Mouse (Mus musculus) erythroid progenitor cell, adult 5-6 weeks (primary cell): ENCODE measurements around the gene Zan. TPM values are rescaled to one million over a fixed set of nuclear protein-coding genes. Genes with fewer than 3 reads are reported as not detected.

Experiments used
- ATAC-seq: replicated peaks from 2 replicates; pipeline ENCODE4 v1.8.0; 2016; ENCODE audit warnings: moderate number of reproducible peaks, mild to moderate bottlenecking, moderate TSS enrichment, inconsistent platforms; ENCODE audit not compliant: poor library complexity, low FRiP score, severe bottlenecking
- total RNA-seq, 2 experiments: library from RNA; stranded (forward) in 1 of 2; stranded (reverse) in 1 of 2; fragments of 150-400 nt in 1 of 2; fragments of 186-747, 209-891 nt in 1 of 2; gene quantifications; 2 replicates each; pipeline versions ENCODE4 v1.2.3 to v1.2.4; 2015 to 2017; ENCODE audit warnings: low replicate concordance in 2 of 2

Zan gene
- total RNA-seq, 2 experiments from 2014 or later = not detected

DNA sequence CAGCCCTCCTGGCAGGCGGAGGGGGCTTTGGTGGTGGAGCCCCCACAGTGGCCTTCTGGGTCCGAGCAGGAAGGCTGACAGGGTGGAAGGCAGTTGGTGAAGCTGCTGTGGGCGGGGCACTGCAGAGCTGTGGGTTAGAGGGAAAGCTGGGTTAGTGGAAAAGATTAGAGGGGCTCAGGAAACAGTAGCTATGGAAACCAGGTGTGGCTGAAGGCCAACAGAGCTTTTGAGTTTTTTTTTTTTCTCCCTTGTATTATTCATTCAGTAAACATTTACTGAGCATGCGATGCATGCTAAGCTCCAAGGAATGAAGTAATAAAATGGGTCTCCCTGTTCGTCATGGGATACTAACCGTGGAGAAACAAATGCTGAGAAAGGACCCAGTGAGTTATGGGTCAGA, 51.2 kb downstream of the Zan start:
- ATAC-seq = no peak

DNA sequence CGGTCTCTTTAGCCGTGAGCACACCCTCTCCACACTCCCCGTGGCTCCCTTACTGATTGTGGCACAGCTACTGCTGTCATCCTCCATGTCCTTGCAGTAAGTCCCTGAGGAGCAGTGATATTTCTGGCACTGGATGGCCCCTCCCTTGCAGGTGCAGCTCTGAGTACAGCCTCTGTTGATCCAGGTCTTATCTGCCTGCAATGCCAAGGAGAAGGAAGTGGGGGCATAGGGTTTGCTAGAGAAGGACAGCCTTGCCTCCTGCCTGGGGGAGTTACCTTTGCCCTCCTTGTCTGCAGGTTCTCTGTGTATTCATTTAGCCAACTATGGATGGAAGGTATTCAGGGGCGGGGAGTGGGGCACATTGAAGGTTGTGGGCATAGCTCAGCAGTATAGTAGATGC, 57.0 kb downstream of the Zan start:
- no peak for ATAC-seq

DNA sequence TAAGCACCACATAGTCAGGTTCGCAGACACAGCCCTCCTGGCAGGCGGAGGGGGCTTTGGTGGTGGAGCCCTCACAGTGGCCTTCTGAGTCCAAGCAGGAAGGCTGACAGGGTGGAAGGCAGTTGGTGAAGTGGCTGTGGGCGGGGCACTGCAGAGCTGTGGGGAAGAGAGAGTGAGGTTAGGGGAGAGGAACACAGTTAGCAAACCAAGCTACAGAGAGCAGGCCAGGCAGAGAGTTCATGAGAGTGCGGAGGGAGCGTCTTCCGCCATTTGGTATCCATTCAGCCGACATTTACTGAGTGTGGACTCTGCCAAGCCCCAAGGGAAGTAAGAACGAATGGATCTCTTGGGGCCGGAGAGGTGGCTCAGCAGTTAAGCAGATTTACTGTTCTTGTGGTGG, 57.8 kb downstream of the Zan start:
- ATAC-seq = no peak

DNA sequence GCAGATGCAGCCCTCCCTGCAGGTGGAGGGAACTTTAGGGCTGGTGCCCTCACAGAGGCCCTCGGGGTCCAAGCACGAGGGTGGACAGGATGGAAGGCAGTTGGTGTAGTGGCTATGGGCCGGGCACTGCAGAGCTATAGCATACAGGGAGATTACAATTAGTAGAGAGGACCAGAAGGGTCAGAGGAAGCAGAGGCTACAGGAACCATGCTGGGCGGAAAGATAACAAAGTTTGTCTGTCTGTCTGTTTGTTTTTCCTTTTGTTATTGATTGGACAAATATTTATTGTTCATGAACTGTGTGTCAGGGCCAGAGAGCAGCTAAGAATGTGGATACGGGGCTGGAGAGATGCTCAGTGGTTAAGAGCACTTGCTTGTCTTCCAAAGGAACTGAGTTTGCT, 62.6 kb downstream of the Zan start:
- ATAC-seq = no peak

DNA sequence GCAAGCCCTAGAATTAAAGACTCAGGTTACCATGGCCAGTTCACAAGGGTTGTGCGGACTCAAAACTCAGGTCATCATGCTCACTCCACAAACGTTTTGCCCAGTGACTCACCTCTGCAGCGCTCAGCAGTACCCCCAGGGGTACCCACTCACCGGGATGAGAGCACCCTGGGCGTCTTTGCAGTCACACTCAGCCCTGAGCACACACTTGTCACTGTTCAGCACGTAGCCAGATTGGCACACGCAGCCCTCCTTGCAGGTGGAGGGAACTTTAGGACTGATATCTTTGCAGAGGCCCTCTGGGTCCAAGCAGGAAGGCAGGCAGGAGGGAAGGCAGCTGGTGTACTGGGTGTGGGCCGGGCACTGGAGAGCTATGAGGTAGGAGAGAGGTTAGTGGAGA, 65.6 kb downstream of the Zan start:
- ATAC-seq = no peak

DNA sequence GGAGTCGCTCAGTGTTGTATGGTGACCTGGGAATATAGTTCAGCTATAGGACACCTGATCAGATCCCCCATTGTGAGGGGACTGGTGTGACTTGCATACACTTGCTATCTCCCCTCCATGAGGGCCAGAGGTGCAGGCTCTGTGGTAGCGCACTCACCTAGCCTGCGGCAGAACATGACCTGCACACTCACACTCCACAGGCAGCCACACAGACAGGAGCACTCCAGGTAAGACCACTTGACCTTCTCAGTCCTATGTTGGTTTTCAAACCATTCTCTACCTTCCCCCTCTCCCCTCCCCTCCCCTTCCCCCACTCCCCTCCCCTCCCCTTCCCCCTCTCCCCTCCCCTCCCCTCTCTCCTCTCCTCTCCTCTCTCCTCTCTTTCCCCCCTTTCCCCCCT, 66.3 kb downstream of the Zan start:
- no peak for ATAC-seq

DNA sequence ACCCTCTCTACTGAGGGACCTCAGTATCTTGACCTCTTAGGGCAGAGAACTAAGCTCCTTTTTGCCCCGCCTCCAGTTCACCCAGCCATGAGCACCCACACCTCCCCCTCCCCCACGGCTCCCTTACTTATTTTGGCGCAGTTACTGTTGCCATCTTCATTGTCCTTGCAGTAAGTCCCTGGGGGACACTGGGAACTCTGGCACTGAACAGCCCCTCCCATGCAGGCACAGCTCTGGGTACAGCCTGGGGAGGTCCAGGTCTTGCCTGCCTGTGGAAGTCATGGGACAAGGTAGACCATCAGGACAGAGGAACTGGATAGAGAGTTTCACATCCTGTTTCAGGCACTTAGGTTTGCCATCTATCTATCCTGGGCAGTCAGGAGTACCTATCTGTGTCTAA, 66.8 kb downstream of the Zan start:
- no peak for ATAC-seq

DNA sequence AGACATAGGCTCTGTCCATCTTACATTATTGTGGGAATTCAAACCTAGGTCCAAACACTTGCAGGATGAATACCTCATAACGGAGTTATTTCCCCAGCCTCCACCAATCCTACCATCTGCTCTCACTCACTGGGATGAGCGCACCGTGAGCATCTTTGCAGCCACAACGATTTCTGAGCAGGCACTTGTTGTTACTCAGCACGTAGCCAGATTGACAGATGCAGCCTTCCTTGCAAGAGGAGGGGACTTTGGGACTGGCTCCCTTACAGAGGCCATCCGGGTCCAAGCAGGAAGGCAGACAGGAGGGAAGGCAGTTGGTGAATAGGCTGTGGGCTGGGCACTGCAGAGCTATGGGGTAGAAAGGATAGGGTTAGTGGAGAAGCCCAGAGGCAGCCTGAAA, 67.4 kb downstream of the Zan start:
- no peak for ATAC-seq

DNA sequence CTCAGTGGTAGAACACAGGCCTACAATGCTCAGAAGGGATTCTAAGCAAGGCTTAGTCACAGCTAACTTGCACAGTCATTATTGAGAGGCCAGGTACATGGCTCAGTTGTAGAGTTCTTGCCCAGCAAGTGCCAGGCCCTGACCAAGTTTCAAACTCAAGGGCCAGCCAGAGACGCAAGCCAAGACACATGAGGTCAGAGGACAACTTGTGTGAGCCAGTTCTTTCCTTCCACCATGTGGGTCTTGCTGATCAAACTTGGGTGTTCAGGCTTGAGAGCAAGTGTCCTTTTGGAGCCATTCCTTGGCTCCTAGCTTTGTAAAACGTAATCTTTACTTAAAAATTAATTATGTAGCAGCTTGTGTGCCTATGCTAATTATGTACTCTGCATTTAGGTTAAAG, 72.8 kb downstream of the Zan start:
- ATAC-seq = no peak

DNA sequence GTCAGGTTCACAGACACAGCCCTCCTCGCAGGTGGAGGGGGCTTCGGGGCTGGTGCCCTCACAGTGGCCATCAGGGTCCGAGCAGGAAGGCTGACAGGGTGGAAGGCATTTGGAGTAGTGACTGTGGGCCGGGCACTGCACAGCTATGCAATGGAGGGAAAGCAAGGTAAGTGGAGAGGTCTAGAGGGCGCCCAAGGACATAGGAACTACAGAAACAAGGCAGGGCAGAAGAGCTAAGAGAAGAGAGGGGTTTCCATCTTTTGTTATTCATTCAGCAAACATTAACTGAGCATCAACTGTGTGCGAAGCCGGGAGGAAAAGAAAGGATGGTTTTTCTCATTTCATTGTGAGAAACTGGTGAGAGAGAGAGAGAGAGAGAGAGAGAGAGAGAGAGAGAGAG, 82.4 kb downstream of the Zan start:
- no peak for ATAC-seq

DNA sequence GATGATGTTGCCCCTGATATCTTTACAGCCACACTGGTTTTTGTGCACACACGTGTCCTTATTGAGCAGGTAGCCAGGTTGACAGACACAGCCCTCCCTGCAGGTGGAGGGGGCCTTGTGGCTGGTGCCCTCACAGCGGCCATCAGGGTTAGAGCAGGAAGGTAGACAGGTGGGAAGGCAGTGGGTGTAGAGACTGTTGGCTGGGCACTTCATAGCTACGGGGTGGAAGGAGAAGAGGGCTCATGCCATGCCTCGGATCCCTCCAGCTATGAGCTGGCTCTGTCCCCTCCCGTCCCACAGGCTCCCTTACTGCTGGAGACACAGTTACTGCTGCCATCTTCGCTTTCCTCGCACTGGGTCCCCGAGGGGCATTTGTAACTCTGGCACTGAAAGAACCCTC, 85.2 kb downstream of the Zan start:
- ATAC-seq = no peak

DNA sequence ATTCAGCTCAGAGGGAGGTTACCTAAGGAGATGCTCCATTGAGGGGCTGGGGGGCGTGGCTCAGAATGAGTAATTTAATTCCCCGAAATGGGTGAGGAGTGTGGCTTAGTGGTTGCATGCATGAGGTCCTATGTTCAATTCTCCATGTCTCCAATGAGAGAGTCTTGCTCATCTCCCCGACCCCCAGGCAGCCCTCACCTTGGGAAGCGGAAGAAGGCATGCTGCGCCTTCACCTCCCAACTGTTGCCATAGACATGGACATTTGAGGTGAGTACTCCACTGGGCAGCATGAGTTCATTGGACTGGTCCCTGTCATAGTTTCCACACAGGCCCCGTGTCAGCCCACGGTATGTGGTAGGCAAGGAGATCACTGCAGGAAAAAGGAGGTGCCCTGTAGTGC, 90.2 kb downstream of the Zan start:
- ATAC-seq = no peak

DNA sequence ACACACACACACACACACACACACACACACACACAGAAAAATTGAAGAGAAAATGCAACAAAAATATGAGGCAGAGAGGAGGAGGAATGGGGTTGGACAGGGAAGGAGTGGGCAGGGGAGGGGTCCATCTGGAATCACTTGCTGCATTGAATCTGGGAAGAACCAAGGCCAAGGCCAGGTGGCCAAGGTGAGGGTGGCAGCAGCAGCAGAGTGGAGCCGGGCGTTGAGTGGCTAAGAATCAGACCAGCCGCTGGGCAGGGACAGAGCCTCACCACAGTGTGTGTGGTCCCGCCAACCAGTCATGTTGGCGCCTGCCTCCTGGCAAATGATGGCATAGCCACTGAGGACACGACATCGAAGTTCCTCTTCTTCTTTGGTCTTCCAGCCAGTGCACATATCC, 93.4 kb downstream of the Zan start:
- ATAC-seq = no peak

DNA sequence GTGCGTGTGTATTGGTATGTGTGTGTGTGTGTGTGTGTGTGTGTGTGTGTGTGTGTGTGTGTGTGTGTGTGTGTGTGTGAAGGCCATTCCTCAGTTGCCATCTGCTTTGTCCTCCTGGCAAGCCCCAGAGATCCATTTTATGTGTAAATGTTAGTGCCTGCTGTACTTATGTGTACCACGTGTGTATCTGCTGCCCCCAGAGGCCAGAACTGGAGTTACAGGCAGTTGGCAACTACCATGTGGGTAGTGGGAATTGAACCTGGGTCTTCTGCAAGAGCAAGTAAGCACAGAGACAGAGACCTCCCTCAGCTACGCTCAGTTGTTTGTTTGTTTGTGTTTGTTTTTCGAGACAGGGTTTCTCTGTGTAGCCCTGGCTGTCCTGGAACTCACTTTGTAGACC, 95.7 kb downstream of the Zan start:
- ATAC-seq = 0 out of 2 replicates have a peak, but pooled peaks have one; percentile 60

DNA sequence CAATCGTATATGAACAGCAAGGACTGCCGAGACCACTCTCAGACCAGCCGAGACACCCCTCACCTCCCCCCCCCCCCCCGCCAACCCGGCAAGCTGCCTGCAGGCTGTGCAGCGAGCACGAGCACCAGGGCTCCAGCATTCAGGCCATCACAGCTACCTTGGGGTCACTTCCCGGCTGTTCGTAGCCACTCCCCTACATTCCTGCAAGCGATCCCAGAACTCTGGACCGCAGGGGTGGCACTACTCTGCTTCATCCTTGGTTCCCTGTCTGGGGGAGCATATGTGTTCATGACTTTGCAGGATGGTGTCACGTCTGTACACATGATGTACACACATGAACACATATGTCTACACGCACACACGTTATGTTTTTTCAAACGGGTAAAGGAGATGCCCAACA, 99.3 kb downstream of the Zan start:
- no peak for ATAC-seq

DNA sequence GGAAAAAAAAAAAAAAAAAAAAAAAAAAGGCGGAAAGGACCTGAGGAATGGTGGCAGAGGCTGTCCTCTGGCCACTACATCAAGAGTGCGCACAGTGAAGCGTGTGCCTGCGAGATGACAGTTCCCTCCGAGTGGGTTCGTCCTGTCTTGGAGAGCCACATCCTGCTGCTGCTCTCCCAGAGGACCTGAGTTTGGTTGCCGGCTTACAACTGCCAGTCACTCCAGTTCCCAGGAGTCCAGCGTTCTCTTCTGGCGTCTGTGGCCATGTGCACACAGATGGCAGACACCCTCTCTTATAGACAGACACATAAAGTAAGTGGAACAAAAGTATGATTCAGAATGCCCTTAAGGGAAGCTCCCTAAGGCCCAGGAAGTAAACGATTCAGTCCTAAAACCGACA, 99.7 kb downstream of the Zan start:
- ATAC-seq = no peak

DNA sequence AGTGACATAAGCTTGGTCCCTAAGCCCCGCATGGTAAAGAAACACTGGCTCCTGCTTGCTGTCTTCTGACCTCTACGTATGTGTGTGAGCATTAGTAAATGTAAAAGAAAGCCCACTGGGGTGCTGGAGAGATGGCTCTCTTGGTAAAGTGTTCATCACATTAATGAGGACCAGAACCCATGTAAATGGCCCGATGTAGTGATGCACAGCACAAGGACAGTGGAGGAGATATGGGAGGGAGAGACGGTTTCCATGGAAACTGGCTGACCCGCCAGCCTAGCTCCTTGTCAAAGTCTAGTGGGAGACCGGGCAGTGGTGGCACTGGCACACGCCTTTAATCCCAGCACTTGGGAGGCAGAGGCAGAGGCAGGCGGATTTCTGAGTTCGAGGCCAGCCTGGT, 100.1 kb downstream of the Zan start:
- ATAC-seq = no peak

DNA sequence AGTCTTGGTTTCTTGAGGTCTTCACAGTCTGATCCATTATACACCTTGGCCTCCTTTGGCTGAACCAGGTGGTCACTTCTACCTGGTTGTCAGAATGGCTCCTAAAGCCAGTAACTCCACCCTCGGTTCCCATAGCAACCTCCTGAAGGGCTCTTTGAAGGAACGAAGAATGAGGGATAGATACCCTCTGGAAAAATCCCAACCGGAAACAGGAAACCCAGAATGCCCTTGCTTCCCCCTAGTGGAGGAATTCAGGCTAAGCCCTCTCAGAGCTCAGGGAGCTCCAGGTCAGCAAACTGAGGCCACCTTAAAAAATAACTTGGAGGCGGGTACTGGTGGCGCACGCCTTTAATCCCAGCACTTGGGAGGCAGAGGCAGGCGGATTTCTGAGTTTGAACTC, 100.7 kb downstream of the Zan start:
- ATAC-seq = no peak

DNA sequence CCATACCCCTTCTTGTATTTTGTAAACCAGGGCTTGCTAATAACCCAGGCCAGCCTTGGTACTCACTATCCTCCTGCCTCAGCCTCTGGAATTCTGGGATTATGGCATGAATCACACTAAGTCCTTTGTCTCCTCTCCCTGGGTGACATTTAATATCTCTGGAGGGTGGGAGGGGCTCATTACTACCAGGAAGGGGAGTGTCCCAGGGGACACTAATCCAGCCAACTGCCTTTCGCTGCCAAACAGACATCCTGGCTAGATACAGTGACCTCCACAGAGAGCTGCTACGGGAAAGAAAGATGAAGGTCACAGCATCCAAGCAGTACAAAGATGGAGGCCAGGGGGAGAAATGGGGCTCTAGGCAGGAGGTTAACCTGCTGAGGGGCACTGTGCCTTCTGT, 101.2 kb downstream of the Zan start:
- ATAC-seq = no peak

DNA sequence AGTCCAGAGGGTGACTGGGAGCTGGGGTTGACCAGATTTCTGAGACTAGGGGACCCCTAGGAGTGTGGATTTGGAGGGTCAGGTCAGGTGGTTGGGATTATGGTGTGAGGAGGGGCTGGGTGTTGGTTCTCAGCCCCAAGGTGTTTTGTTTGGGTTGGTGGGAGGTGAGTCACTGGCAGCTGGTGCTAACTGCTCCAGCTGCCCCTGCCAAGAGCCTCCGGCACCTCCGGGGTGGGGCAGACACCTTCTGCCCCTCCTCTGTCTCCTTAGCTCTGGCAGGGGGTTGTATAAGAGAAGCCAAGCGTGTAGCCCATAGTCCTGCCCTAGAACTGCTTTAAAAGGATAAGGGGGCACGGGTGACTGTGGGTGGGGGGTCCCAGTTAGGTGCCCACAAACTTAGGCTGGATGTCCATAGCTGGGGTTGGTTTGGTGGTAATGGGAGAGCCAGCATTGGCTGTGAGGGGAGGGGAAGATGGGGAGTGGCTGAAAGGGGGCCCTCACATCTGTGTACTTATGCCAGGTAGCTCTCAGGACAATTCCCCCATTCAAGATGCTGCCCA, 102.3 kb downstream of the Zan start:
- ATAC-seq = no peak

DNA sequence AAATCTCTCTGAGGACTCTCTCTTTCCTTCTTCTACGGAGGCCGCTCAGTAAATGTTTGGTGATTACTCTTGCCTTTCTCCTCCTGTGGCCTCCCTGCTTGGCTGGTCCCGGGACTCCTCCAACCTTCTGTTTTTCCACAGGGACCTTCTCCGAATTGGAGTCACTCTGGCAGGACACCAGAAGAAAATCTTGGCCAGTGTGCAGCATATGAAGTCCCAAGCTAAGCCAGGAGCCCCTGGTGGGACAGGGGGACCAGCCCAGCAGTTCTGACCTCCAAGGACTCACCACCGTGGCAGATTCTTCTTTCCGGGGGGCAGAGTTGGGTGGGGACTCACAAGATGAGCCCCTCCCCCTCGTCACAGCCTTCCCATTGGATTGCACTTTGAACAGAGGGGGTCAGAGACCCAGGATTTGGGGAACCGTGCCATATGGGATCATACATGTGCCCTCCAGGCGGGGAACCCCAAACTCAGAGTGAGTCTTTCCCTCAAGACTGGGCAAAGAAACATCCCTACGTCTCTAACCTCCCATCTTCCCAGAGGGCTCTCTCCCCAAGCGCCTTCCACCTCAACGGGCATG, 103.4 kb downstream of the Zan start:
- ATAC-seq = no peak

DNA sequence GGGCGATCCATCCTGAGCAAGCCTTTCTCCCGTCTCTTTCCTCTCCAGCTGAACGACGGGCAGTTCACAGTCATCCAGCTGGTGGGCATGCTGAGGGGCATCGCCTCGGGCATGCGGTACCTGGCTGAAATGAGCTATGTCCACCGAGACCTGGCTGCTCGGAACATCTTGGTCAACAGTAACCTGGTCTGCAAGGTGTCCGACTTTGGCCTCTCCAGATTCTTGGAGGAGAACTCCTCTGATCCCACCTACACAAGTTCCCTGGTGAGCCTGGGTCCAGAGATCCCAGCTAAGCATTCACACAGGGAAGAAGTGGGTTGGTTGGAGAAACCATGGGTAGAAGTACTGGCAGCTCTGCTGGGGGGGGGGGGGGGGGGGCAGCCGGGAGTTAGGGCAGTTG, 107.2 kb downstream of the Zan start:
- ATAC-seq = no peak
